Mouse (Mus musculus) megakaryocyte, adult 5-6 weeks (primary cell): ENCODE measurements around the gene Nlrp4f. TPM values are rescaled to one million over a fixed set of nuclear protein-coding genes. Genes with fewer than 3 reads are reported as not detected.

Experiments
- ATAC-seq: 2 replicates; pipeline ENCODE4 v1.8.0; 2016; ENCODE audit warnings: mild to moderate bottlenecking, inconsistent platforms; ENCODE audit not compliant: poor library complexity, severe bottlenecking
- total RNA-seq, 2 experiments: library from RNA; stranded (forward) in 1 of 2; stranded (reverse) in 1 of 2; fragments of 153-499, 151-499 nt in 1 of 2; fragments of 221-1000, 200-1000 nt in 1 of 2; gene quantifications; 2 replicates each; pipeline versions ENCODE4 v1.2.3 to v1.2.4; 2015 to 2017

Gene Nlrp4f
- total RNA-seq (2015) = not detected in 2 replicates
- total RNA-seq (2017) = not detected in 2 replicates

GRCm38 (mm10) chr13:65205877-65206276 is at the start of gene Nlrp4f:
Gene Nlrp4f (minus strand): TSS chr13:65205977.
- ATAC-seq = no peak

GRCm38 (mm10) chr13:65243273-65243672 is 37.5 kb upstream of the Nlrp4f start:
- 0 out of 2 replicates have a peak, but pooled peaks have one; percentile 7 for ATAC-seq

GRCm38 (mm10) chr13:65242319-65242787 is 36.6 kb upstream of the Nlrp4f start:
- no peak for ATAC-seq

DNA sequence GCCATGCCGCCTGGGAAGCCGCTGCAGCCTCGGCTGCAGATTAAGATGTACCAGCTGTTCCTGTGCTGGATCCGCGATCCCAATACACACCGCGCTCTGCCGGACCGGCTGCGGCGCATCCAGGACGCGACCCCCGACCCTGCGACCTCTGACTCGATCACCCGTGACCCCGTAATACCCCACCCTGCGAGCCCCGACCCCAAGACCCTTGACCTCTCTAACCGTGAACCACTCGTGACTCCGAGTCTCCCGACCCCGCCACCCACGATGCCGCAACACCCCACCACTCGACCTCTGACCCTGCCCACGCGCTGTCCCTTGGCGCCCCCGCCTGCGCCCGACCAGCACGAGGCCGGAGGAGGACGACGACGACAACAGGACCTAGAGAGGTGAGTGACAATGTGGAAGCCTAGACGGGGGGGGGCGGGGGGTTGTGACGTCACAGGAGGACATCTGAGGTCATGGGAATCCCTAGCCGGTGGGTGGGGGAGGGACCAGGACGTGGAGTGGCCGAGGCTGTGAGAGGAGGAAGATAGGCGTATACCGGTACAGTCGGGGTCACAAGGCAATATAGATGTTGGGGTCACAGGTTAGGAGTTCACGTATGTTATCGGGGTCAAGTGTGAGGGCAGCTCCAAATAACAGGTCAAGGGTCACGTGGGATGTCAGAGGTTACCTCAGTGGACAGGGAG is 36.0 kb upstream of the Nlrp4f start:
- peak; percentile 20 for ATAC-seq

DNA sequence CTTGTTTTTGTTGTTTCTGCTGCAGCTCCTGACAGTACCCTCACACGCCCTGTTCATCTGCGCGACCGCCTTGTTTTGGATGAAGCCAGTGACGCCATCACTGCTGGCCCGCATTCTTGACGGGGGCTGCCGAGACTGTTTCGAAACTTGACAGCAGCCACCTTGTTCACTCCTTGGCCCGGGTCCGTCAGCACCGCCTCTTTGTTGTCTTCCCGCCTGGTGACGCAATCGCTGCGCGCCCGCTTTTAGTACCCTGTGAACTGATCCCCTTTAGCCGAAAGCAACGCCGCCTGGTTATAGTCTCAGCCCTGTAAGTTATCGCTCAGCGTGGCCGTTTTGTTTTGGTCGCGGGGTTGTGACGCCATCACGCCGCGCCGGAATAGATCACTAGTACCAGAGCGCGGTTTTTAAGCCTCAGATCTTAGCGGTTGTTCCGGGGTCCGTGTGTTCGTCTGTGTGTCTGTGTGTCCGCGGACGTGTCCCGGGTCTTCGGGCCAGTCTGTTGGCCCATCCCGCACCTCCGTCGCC is 35.4 kb upstream of the Nlrp4f start:
- peak; percentile 61 for ATAC-seq

DNA sequence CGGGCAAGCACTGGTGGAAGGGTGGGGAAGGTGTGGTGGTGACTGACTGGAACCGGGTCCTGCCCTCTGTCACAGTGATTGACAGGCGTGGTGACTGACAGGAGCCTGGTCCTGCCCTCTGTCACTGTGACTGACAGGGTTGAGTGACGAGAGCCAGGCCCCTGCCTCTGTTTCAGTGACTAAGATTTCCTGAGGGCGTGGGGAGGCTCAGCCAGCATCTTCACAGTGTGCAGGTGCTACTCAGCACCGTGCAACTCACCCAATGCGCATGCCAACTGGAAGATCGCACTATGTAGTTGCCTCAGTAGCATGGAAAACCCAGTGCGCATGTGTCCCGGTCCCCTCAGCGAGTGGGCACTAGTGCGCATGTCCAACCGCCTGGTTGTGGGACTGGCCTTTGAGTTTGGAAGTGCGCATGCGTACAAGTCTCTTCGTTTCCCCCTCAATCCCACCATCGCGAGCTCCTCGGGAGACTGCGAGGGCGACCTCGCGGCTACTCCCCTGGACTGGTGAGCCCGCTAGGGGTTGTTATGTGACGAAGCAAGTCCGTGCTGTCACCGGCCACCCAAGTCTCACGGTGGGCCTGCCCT is 34.8 kb upstream of the Nlrp4f start:
- peak; percentile 69 for ATAC-seq

DNA sequence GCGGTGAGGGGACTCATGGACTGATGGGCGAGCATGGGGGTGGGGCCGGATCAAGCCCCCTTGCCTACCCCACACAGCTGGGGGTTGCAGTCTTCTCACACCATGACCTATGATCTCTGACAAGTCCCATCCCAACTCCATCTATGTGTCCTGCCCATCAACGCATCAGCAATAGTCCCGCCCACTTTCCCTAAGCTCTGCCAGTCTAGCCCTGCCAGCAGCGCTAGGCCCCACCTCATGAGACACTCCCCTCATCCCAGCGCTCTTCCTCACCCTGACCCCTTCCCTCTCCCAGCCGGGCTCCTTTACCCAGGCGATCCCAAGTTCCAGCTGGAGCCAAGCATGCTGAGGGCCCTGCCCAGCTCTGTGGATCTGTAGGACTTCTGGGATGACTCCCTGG is 31.4 kb upstream of the Nlrp4f start:
- ATAC-seq = no peak

- peak; percentile 62 for ATAC-seq
Observed at GRCm38 (mm10) chr13:65226657-65227056, 20.9 kb upstream of the Nlrp4f start.

DNA sequence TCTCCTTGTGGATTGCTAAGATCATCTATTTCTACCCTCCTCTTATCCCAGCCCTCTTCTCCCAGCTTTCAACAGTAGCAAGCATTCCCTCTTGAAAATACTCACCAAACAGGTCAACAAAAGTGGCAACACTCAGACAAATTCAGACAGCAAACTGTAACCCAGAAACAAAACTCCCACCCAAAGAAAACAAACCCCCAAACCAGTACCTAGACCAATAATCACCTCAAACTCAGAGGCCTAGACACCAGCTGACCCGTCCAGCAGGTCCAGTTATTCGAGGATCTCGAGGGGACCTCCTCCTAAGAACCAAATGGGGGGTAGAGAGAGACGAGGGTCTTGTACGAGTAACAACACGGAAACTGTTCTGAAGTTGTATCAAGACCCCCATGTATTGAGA is 20.2 kb upstream of the Nlrp4f start:
- ATAC-seq = peak; percentile 72

GRCm38 (mm10) chr13:65200667-65201066 is 5.1 kb downstream of the Nlrp4f start:
- ATAC-seq = no peak

DNA sequence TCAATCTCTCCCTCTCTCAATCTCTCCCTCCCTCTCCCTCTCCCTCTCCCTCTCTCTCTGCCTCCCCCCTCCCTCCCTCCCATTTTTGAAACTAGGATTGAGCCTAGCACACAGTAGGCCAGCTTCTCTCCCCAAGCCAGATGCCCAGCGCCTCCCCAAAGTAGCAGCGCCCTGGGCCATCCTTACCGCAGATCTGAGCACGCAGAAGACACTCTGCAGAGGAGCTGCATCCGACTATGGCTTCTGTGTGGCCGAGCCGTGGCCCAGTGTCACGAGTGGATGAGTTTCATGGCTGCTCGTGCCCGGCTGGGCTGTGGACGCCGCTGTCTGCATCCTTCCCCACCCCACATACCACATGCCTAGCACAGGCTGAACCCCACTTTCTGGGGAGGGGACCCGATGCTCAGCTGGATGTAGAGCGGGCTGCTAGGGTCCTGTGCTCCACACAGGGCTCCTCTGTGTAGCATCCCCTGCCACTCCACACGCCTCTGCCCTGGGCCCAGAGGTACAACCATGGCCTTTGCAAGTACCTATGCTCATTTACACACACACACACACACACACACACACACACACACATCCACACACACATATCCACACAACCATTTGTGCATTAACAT is 29.2 kb downstream of the Nlrp4f start:
- no peak for ATAC-seq

DNA sequence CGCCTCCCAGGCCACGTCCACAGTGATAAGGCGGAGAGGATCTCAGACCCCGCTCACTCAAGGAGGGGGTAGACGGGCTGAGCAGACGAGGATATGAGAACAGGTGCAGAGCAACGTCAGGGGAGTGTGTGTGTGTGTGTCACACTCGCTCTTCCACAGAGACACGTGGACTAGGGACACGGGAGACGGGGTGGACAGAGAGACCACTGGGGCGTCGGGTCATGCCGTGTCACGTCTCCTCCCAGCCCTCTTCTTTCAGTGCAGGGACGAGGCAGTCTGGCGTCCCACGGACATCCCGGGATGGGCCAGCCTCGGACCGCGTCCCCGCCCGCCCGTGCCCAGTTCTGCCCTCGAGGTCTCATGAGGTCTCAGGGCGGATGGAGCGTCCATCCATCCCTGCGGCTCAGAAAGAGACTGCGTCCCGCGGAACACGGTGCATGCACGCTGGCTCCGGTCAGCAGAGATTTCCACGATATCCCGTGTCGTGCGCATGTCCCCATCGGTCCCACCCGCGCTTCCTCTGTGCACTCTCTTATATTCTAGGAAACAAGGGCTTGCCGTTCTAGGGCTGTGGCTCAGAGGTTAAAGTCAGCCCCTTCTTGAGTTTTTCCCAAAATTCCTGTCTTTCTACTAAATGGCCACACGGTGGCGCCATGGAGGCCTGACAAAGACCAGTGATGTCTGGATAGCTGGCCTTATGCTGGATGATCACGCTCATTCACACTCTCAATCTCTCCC is 29.9 kb downstream of the Nlrp4f start:
- ATAC-seq = peak; percentile 98

- ATAC-seq = no peak
Observed at GRCm38 (mm10) chr13:65174102-65174501, 31.7 kb downstream of the Nlrp4f start.

GRCm38 (mm10) chr13:65149940-65150339 is 55.8 kb downstream of the Nlrp4f start, which contains the start of gene Olfr466:
Gene Olfr466 (plus strand): TSS chr13:65150240.
- ATAC-seq = no peak

- no peak for ATAC-seq
Observed at GRCm38 (mm10) chr13:65137789-65138188, 68.0 kb downstream of the Nlrp4f start, which contains the start of gene Olfr465-ps1. Gene Olfr465-ps1 (plus strand): TSS chr13:65138089.

Other genes starting within 250 kb of the Nlrp4f start
- not detected in 2 replicates for gene Spata31d1c, start 172.9 kb downstream of the Nlrp4f start, total RNA-seq (2015)
- not detected in 2 replicates for gene Spata31d1c, start 172.9 kb downstream of the Nlrp4f start, total RNA-seq (2017)
- 0.58 TPM in 1 of 2 replicates, not detected in the other for gene Prss47, start 153.2 kb downstream of the Nlrp4f start, total RNA-seq (2015)
- not detected in 2 replicates for gene Prss47, start 153.2 kb downstream of the Nlrp4f start, total RNA-seq (2017)
- gene Mfsd14b, start 93.0 kb downstream of the Nlrp4f start, total RNA-seq (2015) = 168 and 183 TPM in 2 replicates
- 179 and 207 TPM in 2 replicates for gene Mfsd14b, start 93.0 kb downstream of the Nlrp4f start, total RNA-seq (2017)
- not detected in 2 replicates for gene Olfr465-ps1, start 67.9 kb downstream of the Nlrp4f start, total RNA-seq (2015)
- gene Olfr465-ps1, start 67.9 kb downstream of the Nlrp4f start, total RNA-seq (2017) = not detected in 2 replicates
- gene Olfr466, start 55.7 kb downstream of the Nlrp4f start, total RNA-seq (2015) = not detected in 2 replicates
- gene Olfr466, start 55.7 kb downstream of the Nlrp4f start, total RNA-seq (2017) = not detected in 2 replicates
- not detected in 2 replicates for gene Gm10775, start 53.6 kb upstream of the Nlrp4f start, total RNA-seq (2015)
- gene Gm10775, start 53.6 kb upstream of the Nlrp4f start, total RNA-seq (2017) = not detected in 2 replicates
- 14.7 and 20.3 TPM in 2 replicates for gene Zfp369, start 72.8 kb upstream of the Nlrp4f start, total RNA-seq (2015)
- 24.2 and 26.3 TPM in 2 replicates for gene Zfp369, start 72.8 kb upstream of the Nlrp4f start, total RNA-seq (2017)